Mouse (Mus musculus): ENCODE measurements at regions not wholly inside any gene's neighbourhood (a gene's known extent, or its start where the extent isn't known, plus 50 kb on each side); places are given as distances from the start of the nearest gene placed in this dataset.

- TF ChIP-seq CTCF (IDR thresholded peaks at IDR 0.05; ENCODE audit: low read depth, low read length): no peak
- no peak for TF ChIP-seq POLR2AphosphoS5 (IDR thresholded peaks at IDR 0.05; ENCODE audit: insufficient replicate concordance, low read depth, low read length)
- no peak for TF ChIP-seq GATA1 (IDR thresholded peaks at IDR 0.05; ENCODE audit: borderline replicate concordance, low read length)
Measured at GRCm38 (mm10) chr17:83019267-83019666, 195.8 kb upstream of the Pkdcc start.
